ENCODE assay signal across 9 mouse cellular contexts in genomic region chr4:106101904-106102303, GRCm38 (mm10).
DNase-seq lines count a peak whose midpoint lies in the region; ATAC-seq and TF ChIP-seq lines count a peak whose summit lies in the region.
"Had no signal": no experiment of that assay in that cellular context is flagged by ENCODE, and none has a peak within 500 bp of the region (broad histone marks: within the 10 kb centered on the region; RNA-seq: fewer than 3 reads in every experiment).

No protein-coding gene starts in this region.

- 0 out of 2 replicates have a peak, but pooled peaks cover 4% of the 10 kb centered on the region for H3K4me1 ChIP-seq in kidney, postnatal 0 days (replicated peaks; ENCODE audit: insufficient read depth, low read length)
- H3K4me1 ChIP-seq in embryonic facial prominence, embryonic 15.5 days = peaks cover 53% of the 10 kb centered on the region
- peaks cover 51% of the 10 kb centered on the region for H3K4me1 ChIP-seq in hindbrain, embryonic 13.5 days (replicated peaks)
- H3K4me1 ChIP-seq in midbrain, embryonic 16.5 days (ENCODE audit: control insufficient read depth, insufficient read depth, low read length) = peaks cover 10% of the 10 kb centered on the region

- 38% methylated on average over 5 of the region's 5 CpGs for WGBS in kidney, postnatal 0 days
- whole genome bisulfite sequencing in embryonic facial prominence, embryonic 15.5 days = 19% methylated on average over 5 of the region's 5 CpGs
- 22% methylated on average over 5 of the region's 5 CpGs for WGBS in hindbrain, embryonic 13.5 days
- 14% methylated on average over 5 of the region's 5 CpGs for WGBS in midbrain, embryonic 16.5 days

- ATAC-seq in kidney, postnatal 0 days (replicated peaks; ENCODE audit: low FRiP score, low read depth) = no peak
- no peak for ATAC-seq in embryonic facial prominence, embryonic 15.5 days (ENCODE audit: insufficient number of reproducible peaks, low FRiP score, low TSS enrichment, low read depth)
- ATAC-seq in hindbrain, embryonic 13.5 days (ENCODE audit: low FRiP score) = no peak
- no peak; the same call in 1 of the 2 replicates for ATAC-seq in midbrain, embryonic 16.5 days

- no peak overlapping the region; the same call in 1 of the 2 replicates for H3K4me2 ChIP-seq in kidney, postnatal 0 days (ENCODE audit: low read length)
- 0 out of 2 replicates have a peak overlapping the region, but pooled peaks have one; percentile 11 for H3K4me2 ChIP-seq in embryonic facial prominence, embryonic 15.5 days (replicated peaks)
- 0 out of 2 replicates have a peak overlapping the region, but pooled peaks have one; percentile 11 for H3K4me2 ChIP-seq in hindbrain, embryonic 13.5 days
- H3K4me2 ChIP-seq in midbrain, embryonic 16.5 days (ENCODE audit: low read length) = peak overlapping the region; percentile 17; the same call in 1 of the 2 replicates

- peak; percentile 31 for DNase-seq in kidney, postnatal 0 days (ENCODE audit: low spot score)
- DNase-seq in kidney, adult 8-10 months = no peak
- DNase-seq in adipocyte (ENCODE audit: low spot score) = no peak
- DNase-seq in layer of hippocampus, postnatal 10 days (ENCODE audit: low spot score in 2 of 2) = no peak
- DNase-seq: gastrocnemius, adult 2 months had no signal

- no peak overlapping the region for H3K4me3 ChIP-seq in kidney, postnatal 0 days (replicated peaks; ENCODE audit: low read depth, low read length)
- no peak overlapping the region for H3K4me3 ChIP-seq in embryonic facial prominence, embryonic 15.5 days (replicated peaks)
- H3K4me3 ChIP-seq in hindbrain, embryonic 13.5 days = no peak overlapping the region
- no peak overlapping the region for H3K4me3 ChIP-seq in midbrain, embryonic 16.5 days (ENCODE audit: low read depth, low read length)
- H3K4me3 ChIP-seq: gastrocnemius, adult 2 months; left cerebral cortex, adult 2 months had no signal

- H3K36me3 ChIP-seq in kidney, postnatal 0 days (ENCODE audit: insufficient read depth, low read length) = no peaks in the 10 kb centered on the region
- no peaks in the 10 kb centered on the region for H3K36me3 ChIP-seq in embryonic facial prominence, embryonic 15.5 days
- no peaks in the 10 kb centered on the region for H3K36me3 ChIP-seq in hindbrain, embryonic 13.5 days
- H3K36me3 ChIP-seq in midbrain, embryonic 16.5 days (ENCODE audit: control insufficient read depth, insufficient read depth, low read length) = no peaks in the 10 kb centered on the region

- no peaks in the 10 kb centered on the region for H3K27me3 ChIP-seq in kidney, postnatal 0 days (ENCODE audit: insufficient read depth, low read length)
- no peaks in the 10 kb centered on the region for H3K27me3 ChIP-seq in embryonic facial prominence, embryonic 15.5 days
- H3K27me3 ChIP-seq in hindbrain, embryonic 13.5 days = no peaks in the 10 kb centered on the region
- H3K27me3 ChIP-seq in midbrain, embryonic 16.5 days (ENCODE audit: control insufficient read depth, insufficient read depth, low read depth, low read length) = no peaks in the 10 kb centered on the region

- TF ChIP-seq CTCF in kidney, postnatal 0 days (IDR thresholded peaks at IDR 0.05; ENCODE audit: low read depth) = no peak

- H3K27ac ChIP-seq in kidney, postnatal 0 days = peak overlapping the region; percentile 60; the same call in 1 of the 2 replicates
- H3K27ac ChIP-seq in embryonic facial prominence, embryonic 15.5 days (replicated peaks) = peak overlapping the region; percentile 76
- H3K27ac ChIP-seq in hindbrain, embryonic 13.5 days = peak overlapping the region; percentile 69
- peak overlapping the region; percentile 39; the same call in 1 of the 2 replicates for H3K27ac ChIP-seq in midbrain, embryonic 16.5 days (ENCODE audit: low read length)
- H3K27ac ChIP-seq: gastrocnemius, adult 2 months; left cerebral cortex, adult 2 months had no signal

- H3K9ac ChIP-seq in kidney, postnatal 0 days (ENCODE audit: low read depth, low read length) = no peak overlapping the region
- no peak overlapping the region for H3K9ac ChIP-seq in embryonic facial prominence, embryonic 15.5 days
- H3K9ac ChIP-seq in hindbrain, embryonic 13.5 days = no peak overlapping the region
- H3K9ac ChIP-seq in midbrain, embryonic 16.5 days (ENCODE audit: low read depth, low read length) = no peak overlapping the region

- H3K9me3 ChIP-seq in kidney, postnatal 0 days (replicated peaks; ENCODE audit: low read length) = no peaks in the 10 kb centered on the region
- no peaks in the 10 kb centered on the region for H3K9me3 ChIP-seq in embryonic facial prominence, embryonic 15.5 days (replicated peaks)
- no peaks in the 10 kb centered on the region for H3K9me3 ChIP-seq in hindbrain, embryonic 13.5 days
- H3K9me3 ChIP-seq in midbrain, embryonic 16.5 days (replicated peaks; ENCODE audit: control insufficient read depth, low read length, poor library complexity, severe bottlenecking) = no peaks in the 10 kb centered on the region
